Mouse (Mus musculus): ENCODE measurements around the gene Zbtb49. TPM values are rescaled to one million over a fixed set of nuclear protein-coding genes. Genes with fewer than 3 reads are reported as not detected.
A peak's percentile ranks its signal among the peaks of the same experiment; 100 is the strongest.

Zbtb49 gene
- polyA plus RNA-seq, 1 experiment from 2014 or later: 19.8 TPM

- WGBS: 83% methylated on average over 6 of the region's 6 CpGs
- Histone ChIP-seq H3K36me3 (ENCODE audit: control insufficient read depth, insufficient read depth, low read length) (no peaks in the 10 kb centered on the region), H3K4me3 (ENCODE audit: low read depth, low read length) (no peak overlapping the region), H3K4me1 (ENCODE audit: control insufficient read depth, insufficient read depth, low read length) (no peaks in the 10 kb centered on the region), H3K27me3 (ENCODE audit: control insufficient read depth, insufficient read depth, low read depth, low read length) (peaks cover 3% of the 10 kb centered on the region), H3K4me2 (ENCODE audit: low read length) (no peak overlapping the region), H3K9me3 (replicated peaks; ENCODE audit: control insufficient read depth, low read length, poor library complexity, severe bottlenecking) (no peaks in the 10 kb centered on the region), H3K27ac (ENCODE audit: low read length) (no peak overlapping the region), H3K9ac (ENCODE audit: low read depth, low read length) (no peak overlapping the region)
- ATAC-seq: no peak
Observed at GRCm38 (mm10) chr5:38241966-38242365, 21.7 kb upstream of the Zbtb49 start.

- H3K4me3 ChIP-seq (ENCODE audit: low read depth, low read length): no peak overlapping the region
- H3K4me2 ChIP-seq (ENCODE audit: low read length): no peak overlapping the region
- H3K27ac ChIP-seq (ENCODE audit: low read length): no peak overlapping the region
- no peaks in the 10 kb centered on the region for H3K4me1 ChIP-seq (ENCODE audit: control insufficient read depth, insufficient read depth, low read length)
- WGBS: 69% methylated on average over 3 of the region's 3 CpGs
- no peaks in the 10 kb centered on the region for H3K36me3 ChIP-seq (ENCODE audit: control insufficient read depth, insufficient read depth, low read length)
- H3K9me3 ChIP-seq (replicated peaks; ENCODE audit: control insufficient read depth, low read length, poor library complexity, severe bottlenecking): no peaks in the 10 kb centered on the region
- H3K9ac ChIP-seq (ENCODE audit: low read depth, low read length): no peak overlapping the region
- H3K27me3 ChIP-seq (ENCODE audit: control insufficient read depth, insufficient read depth, low read depth, low read length): peaks cover 3% of the 10 kb centered on the region
- no peak for ATAC-seq
Observed at GRCm38 (mm10) chr5:38241473-38241834, 21.2 kb upstream of the Zbtb49 start.

- WGBS: 27% methylated on average over 5 of the region's 5 CpGs
- no peak for ATAC-seq
Observed at GRCm38 (mm10) chr5:38240727-38241472, 20.6 kb upstream of the Zbtb49 start.

GRCm38 (mm10) chr5:38236627-38237026, 16.4 kb upstream of the Zbtb49 start:
- ATAC-seq: no peak
- Histone ChIP-seq H3K27ac (ENCODE audit: low read length) (no peak overlapping the region), H3K9ac (ENCODE audit: low read depth, low read length) (no peak overlapping the region), H3K4me2 (ENCODE audit: low read length) (no peak overlapping the region), H3K4me3 (ENCODE audit: low read depth, low read length) (no peak overlapping the region), H3K9me3 (replicated peaks; ENCODE audit: control insufficient read depth, low read length, poor library complexity, severe bottlenecking) (no peaks in the 10 kb centered on the region), H3K27me3 (ENCODE audit: control insufficient read depth, insufficient read depth, low read depth, low read length) (no peaks in the 10 kb centered on the region; the same call in 1 of the 2 replicates), H3K4me1 (ENCODE audit: control insufficient read depth, insufficient read depth, low read length) (no peaks in the 10 kb centered on the region), H3K36me3 (ENCODE audit: control insufficient read depth, insufficient read depth, low read length) (peaks cover 11% of the 10 kb centered on the region)
- 95% methylated on average over 2 of the region's 2 CpGs for WGBS

More at GRCm38 (mm10) chr5:38240727-38241472, 20.6 kb upstream of the Zbtb49 start:
- H3K9ac ChIP-seq (ENCODE audit: low read depth, low read length): no peak overlapping the region
- no peaks in the 10 kb centered on the region for H3K4me1 ChIP-seq (ENCODE audit: control insufficient read depth, insufficient read depth, low read length)
- no peak overlapping the region for H3K4me2 ChIP-seq (ENCODE audit: low read length)
- H3K27ac ChIP-seq (ENCODE audit: low read length): no peak overlapping the region
- 0 out of 2 replicates have a peak, but pooled peaks cover 2% of the 10 kb centered on the region for H3K36me3 ChIP-seq (ENCODE audit: control insufficient read depth, insufficient read depth, low read length)
- no peak overlapping the region for H3K4me3 ChIP-seq (ENCODE audit: low read depth, low read length)
- peaks cover 3% of the 10 kb centered on the region for H3K27me3 ChIP-seq (ENCODE audit: control insufficient read depth, insufficient read depth, low read depth, low read length)
- no peaks in the 10 kb centered on the region for H3K9me3 ChIP-seq (replicated peaks; ENCODE audit: control insufficient read depth, low read length, poor library complexity, severe bottlenecking)

- Histone ChIP-seq H3K27me3 (ENCODE audit: control insufficient read depth, insufficient read depth, low read depth, low read length) (no peaks in the 10 kb centered on the region; the same call in 1 of the 2 replicates), H3K9ac (ENCODE audit: low read depth, low read length) (no peak overlapping the region), H3K36me3 (ENCODE audit: control insufficient read depth, insufficient read depth, low read length) (peaks cover 22% of the 10 kb centered on the region), H3K9me3 (replicated peaks; ENCODE audit: control insufficient read depth, low read length, poor library complexity, severe bottlenecking) (no peaks in the 10 kb centered on the region), H3K4me3 (ENCODE audit: low read depth, low read length) (no peak overlapping the region), H3K27ac (ENCODE audit: low read length) (no peak overlapping the region), H3K4me2 (ENCODE audit: low read length) (no peak overlapping the region), H3K4me1 (ENCODE audit: control insufficient read depth, insufficient read depth, low read length) (no peaks in the 10 kb centered on the region)
- ATAC-seq: no peak
- 66% methylated on average over 4 of the region's 4 CpGs for WGBS
Observed at GRCm38 (mm10) chr5:38235422-38235821, 15.2 kb upstream of the Zbtb49 start.

- H3K4me2 ChIP-seq (ENCODE audit: low read length): peak overlapping the region; percentile 90
- no peaks in the 10 kb centered on the region for H3K9me3 ChIP-seq (replicated peaks; ENCODE audit: control insufficient read depth, low read length, poor library complexity, severe bottlenecking)
- no peaks in the 10 kb centered on the region for H3K27me3 ChIP-seq (ENCODE audit: control insufficient read depth, insufficient read depth, low read depth, low read length)
- under 1% methylated on average over 31 of the region's 35 CpGs for WGBS
- peaks cover 22% of the 10 kb centered on the region for H3K4me1 ChIP-seq (ENCODE audit: control insufficient read depth, insufficient read depth, low read length)
- H3K27ac ChIP-seq (ENCODE audit: low read length): peak overlapping the region; percentile 86
- peak overlapping the region; percentile 94 for H3K4me3 ChIP-seq (ENCODE audit: low read depth, low read length)
- peak overlapping the region; percentile 83 for H3K9ac ChIP-seq (ENCODE audit: low read depth, low read length)
- peak; percentile 86 for ATAC-seq
- H3K36me3 ChIP-seq (ENCODE audit: control insufficient read depth, insufficient read depth, low read length): peaks cover 11% of the 10 kb centered on the region
Observed at GRCm38 (mm10) chr5:38219771-38220307, 418 bp downstream of the Zbtb49 start.

- ATAC-seq: no peak
- Histone ChIP-seq H3K4me1 (ENCODE audit: control insufficient read depth, insufficient read depth, low read length) (no peaks in the 10 kb centered on the region), H3K27ac (ENCODE audit: low read length) (no peak overlapping the region), H3K9ac (ENCODE audit: low read depth, low read length) (no peak overlapping the region), H3K4me3 (ENCODE audit: low read depth, low read length) (no peak overlapping the region), H3K36me3 (ENCODE audit: control insufficient read depth, insufficient read depth, low read length) (peaks cover 38% of the 10 kb centered on the region), H3K9me3 (replicated peaks; ENCODE audit: control insufficient read depth, low read length, poor library complexity, severe bottlenecking) (no peaks in the 10 kb centered on the region), H3K27me3 (ENCODE audit: control insufficient read depth, insufficient read depth, low read depth, low read length) (no peaks in the 10 kb centered on the region), H3K4me2 (ENCODE audit: low read length) (no peak overlapping the region)
- 93% methylated on average over 6 of the region's 6 CpGs for WGBS
Observed at GRCm38 (mm10) chr5:38213009-38213408, 7.2 kb downstream of the Zbtb49 start.

- Histone ChIP-seq H3K9me3 (replicated peaks; ENCODE audit: control insufficient read depth, low read length, poor library complexity, severe bottlenecking) (no peaks in the 10 kb centered on the region), H3K4me2 (ENCODE audit: low read length) (no peak overlapping the region), H3K27ac (ENCODE audit: low read length) (no peak overlapping the region), H3K36me3 (ENCODE audit: control insufficient read depth, insufficient read depth, low read length) (peaks cover 38% of the 10 kb centered on the region), H3K4me3 (ENCODE audit: low read depth, low read length) (no peak overlapping the region), H3K4me1 (ENCODE audit: control insufficient read depth, insufficient read depth, low read length) (no peaks in the 10 kb centered on the region), H3K27me3 (ENCODE audit: control insufficient read depth, insufficient read depth, low read depth, low read length) (no peaks in the 10 kb centered on the region), H3K9ac (ENCODE audit: low read depth, low read length) (no peak overlapping the region)
- no peak for ATAC-seq
- WGBS: 93% methylated on average over 8 of the region's 8 CpGs
Observed at GRCm38 (mm10) chr5:38211691-38212090, 8.6 kb downstream of the Zbtb49 start.

- ATAC-seq: no peak
- peaks cover 36% of the 10 kb centered on the region for H3K36me3 ChIP-seq (ENCODE audit: control insufficient read depth, insufficient read depth, low read length)
Observed at GRCm38 (mm10) chr5:38208985-38209384, 11.3 kb downstream of the Zbtb49 start.

More at GRCm38 (mm10) chr5:38208985-38209384, 11.3 kb downstream of the Zbtb49 start:
- no peak overlapping the region for H3K9ac ChIP-seq (ENCODE audit: low read depth, low read length)
- no peaks in the 10 kb centered on the region for H3K4me1 ChIP-seq (ENCODE audit: control insufficient read depth, insufficient read depth, low read length)
- H3K4me3 ChIP-seq (ENCODE audit: low read depth, low read length): no peak overlapping the region
- no peaks in the 10 kb centered on the region for H3K9me3 ChIP-seq (replicated peaks; ENCODE audit: control insufficient read depth, low read length, poor library complexity, severe bottlenecking)
- H3K27ac ChIP-seq (ENCODE audit: low read length): no peak overlapping the region
- WGBS: 79% methylated on average over 8 of the region's 8 CpGs
- H3K27me3 ChIP-seq (ENCODE audit: control insufficient read depth, insufficient read depth, low read depth, low read length): no peaks in the 10 kb centered on the region
- H3K4me2 ChIP-seq (ENCODE audit: low read length): no peak overlapping the region
